Mouse (Mus musculus): ENCODE measurements around the gene Azin2.

DNA sequence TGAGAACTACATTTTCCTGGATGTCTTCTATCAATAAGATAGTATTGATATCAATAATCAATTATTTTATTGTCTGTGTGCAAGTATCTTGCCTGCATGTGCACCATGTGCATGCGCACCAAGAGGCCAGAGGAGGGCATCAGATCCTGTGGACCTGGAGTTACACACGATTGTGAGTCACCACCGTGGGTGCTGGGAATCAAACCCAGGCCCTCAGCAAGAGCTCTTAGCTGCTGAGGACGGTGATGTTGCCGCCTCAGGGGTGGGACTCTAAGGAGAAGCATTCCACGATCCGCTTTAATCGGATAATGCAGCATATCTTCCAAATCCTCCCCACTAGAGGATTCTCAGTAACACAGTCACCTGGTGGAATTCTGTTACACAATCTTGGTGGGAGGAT lies 76.7 kb downstream of the Azin2 start:
- TF ChIP-seq BHLHE40 (IDR thresholded peaks at IDR 0.05; ENCODE audit: low read depth, low read length) (no peak), CTCF (conservative IDR thresholded peaks at IDR 0.05 in 1 of 2, IDR thresholded peaks at IDR 0.05 in 1 of 2; ENCODE audit: low read depth in 2 of 2, low read length in 2 of 2) (no peak), RAD21 (IDR thresholded peaks at IDR 0.05; ENCODE audit: low read depth, low read length) (no peak), USF2 (conservative IDR thresholded peaks at IDR 0.05; ENCODE audit: low read depth, low read length) (no peak)
